Mouse (Mus musculus): Measurements from ENCODE around the gene Lrmda.

Gene Lrmda

DNA sequence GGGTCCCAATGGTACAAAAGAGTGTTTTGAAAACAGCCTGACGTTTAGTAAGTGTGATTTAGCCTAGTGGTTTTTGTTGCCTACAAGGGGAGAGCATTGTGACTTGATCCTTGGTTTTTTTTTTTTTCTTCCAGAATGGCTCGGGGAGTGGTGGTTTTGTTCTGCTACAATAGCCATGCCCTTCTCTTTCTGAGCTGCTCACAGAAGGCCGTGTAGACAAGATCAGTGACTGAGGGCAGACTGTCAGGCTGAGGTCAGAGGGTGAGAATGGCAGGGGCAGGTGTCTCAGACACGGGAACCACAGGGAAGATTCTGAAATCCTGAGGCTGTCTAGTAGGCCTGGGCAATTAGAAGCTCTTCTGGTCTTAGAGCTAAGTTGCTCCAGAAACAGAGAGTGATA is 323.8 kb downstream of the Lrmda start:
- DNase-seq, result no peak

DNA sequence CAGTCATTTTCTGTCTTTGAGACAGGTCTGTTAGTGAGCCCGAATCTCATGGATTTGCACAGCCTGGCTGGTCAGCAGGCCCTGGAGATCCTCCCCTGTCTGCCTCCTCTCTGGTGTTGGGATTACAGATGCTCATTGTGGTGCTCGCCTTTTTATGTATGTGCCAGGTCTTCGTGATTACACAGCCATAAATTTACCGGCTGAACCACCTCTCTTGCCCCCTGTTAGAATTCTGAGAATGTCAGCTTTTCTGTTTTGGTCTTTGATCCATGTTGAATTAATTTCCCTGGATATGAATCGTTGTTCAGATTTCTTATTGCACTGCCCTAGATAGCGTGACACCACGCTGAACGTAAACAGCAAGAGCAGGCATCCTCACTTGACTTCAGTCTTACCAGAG is 325.7 kb downstream of the Lrmda start:
- no peak for DNase-seq

DNA sequence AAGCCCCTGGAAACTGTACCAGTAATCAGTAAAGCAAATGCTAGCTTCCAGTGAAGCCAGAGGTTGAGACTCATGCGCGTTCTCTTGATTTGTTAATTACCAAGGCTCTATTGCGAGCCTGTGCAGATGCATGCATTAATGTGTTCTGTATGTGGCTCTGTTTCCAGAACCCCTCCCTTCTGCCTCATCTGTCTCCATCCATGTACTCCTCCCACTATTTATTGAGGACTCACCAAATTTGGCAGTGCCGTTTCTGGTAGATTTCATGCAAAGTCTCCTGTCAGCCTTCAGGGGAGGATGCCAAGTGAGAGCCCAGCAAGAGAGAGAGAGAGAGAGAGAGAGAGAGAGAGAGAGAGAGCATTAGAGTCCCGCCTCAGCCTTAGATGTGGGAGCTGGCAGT is 334.1 kb downstream of the Lrmda start:
- DNase-seq, result no peak

DNA sequence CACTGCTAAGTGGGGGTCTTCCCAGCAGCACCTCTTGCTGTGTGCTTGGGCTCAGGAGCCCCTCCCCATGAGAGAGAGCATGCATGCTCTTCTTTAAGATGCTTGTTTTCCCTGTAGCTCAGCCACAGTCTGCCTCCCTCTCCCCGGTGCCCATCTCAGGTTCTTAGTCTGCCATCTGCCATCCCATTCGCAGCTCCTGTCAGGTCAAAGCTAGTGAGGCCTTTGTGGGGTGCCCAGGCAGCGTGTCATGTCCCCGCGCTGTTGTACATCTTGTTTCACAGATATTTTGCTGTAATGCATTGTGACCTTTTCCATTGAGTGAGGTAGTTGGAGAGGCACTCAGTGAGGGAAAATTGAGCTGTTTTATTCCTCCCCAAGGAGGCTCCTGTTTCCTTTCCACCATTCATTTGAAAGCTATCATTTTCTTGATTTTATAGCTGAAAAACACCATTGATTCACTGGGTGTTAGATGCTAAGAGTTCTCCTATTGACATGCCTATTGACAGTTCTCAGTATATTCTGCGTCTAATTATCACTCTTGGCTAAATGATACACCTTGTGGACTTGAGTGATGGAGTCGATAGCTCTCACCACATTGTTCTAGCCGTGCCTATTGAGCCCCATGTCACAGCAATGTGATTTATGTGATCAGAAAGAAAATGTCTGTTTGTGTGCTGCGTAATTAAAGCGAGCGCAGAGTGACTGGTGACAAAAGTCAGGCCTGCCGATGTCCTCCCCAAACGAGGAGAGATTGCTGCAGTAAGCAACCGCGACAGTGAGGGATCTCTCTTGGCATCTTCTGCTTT is 335.5 kb downstream of the Lrmda start:
- DNase-seq, result no peak

DNA sequence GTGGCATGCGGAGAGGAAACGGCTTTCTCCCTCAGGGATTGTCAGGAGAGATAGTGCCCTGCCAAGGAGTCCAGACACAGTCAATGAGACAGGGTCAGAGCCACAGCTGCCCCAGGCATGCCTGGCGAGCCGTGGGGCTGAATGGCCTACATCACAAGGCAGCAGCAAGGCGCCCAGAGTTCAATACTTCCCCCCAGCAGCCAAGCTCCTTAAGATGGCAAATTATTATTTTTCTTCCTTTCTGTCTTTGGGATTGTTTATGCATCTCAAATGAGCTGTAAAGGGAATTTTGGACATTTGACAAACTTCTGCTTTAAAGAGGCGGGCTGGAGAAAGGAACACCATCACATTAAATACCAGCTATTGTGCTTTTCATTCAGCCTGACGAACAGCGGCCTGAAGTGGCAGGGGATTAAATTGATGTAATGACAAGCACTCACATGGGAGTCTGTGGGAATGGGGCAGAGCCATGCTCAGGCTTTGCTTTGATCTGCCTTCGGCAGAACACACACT is 338.5 kb downstream of the Lrmda start:
- no peak for DNase-seq

DNA sequence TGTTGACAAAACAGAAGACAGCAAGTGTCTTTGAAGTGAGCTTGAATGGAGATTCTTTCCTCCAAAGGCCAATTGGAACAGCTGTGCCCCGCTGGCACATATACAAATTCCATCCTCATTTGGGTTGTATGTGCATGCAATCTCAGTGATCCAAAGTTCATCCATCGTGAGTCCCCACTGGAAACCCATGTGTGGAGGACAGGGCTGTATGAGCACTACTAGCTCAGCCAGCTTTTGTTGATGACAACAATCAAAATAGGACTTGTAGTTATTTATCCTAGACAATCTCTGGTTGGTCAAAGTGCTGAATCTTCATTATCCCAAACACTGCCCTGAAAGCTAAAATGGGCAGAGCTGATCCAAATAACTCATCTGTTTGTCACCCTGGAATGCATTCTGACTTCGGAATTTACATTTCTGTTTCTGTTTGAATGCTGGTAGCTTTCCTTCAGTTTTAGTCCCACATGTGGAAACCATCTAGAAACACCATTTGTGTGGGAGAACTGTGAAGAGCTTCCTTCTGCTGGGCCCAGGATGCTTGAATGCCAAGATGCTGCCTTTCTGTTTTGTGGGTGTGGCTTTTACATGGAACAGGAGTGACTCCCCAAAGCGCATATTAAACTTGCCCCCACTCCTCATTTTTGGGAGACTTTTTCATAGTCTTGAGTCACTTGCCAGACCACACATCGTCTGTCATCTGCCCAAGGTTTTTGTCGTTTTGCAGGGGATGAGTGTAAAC is 344.7 kb downstream of the Lrmda start:
- DNase-seq, result no peak

DNA sequence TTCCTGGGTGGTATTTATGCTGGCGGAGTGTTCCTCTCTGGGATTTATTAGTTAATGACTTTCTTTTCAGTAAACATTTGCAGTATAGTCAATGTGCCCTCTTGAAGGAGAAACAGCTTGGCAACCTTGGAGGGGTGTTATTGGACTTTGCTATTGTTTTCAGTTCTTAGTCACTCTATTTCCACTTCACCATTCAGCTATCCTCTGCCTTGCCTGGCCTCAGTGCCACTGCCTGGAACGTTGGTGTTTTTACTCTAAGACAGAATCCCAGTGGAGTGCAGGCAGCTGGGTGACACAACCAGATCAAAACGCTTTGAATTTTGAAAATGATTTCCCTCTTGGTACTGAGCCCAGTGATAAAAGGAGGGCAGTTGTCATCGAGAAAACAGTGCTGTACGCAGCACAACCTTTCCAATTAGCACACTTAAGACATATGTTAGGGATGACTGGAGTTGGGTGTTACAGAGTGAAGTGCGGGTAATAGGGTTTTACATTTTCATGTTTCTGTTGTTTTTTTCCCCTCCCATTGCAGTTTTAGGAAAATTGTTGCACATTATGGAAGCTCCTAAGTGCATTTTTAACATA is 345.4 kb downstream of the Lrmda start:
- no peak for DNase-seq

DNA sequence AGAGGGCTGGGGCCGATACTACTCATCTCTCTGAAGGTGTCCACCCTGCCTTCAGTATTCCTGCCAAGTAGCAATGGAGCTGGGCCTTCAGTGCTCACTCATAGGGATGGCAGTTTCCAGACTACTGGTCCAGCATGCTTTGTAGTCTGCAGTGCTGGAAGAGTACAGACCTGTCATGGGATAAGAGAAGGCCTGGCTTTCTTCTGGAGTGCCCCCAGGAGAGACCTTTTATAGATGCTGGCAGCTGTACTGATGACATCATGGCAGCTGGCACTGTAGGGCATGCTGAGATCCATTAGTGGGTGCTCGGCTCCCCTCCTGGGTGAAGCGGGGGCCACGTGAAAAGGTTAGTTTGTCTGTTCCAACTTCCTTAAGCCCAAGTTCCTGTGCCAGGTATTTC is 348.1 kb downstream of the Lrmda start:
- no peak for DNase-seq

DNA sequence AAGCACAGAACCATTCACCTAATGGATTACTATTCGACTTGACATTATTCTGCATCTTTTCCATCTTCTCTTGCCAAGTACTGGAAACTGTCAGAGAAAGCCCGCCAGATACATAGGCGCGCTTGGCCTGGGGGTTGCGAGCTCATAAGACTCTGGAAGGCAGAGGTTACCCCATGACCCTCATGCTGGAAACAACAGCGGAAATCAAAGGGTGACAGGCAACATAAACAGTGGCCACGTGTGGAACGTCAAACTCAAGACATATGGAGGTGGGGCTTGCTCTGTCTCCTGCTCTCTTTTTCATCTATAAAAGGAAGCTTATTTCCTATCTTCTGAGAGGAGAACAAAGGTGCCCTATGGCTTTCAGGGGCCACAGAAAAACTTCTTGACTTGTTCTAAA is 351.6 kb downstream of the Lrmda start:
- no peak for DNase-seq

DNA sequence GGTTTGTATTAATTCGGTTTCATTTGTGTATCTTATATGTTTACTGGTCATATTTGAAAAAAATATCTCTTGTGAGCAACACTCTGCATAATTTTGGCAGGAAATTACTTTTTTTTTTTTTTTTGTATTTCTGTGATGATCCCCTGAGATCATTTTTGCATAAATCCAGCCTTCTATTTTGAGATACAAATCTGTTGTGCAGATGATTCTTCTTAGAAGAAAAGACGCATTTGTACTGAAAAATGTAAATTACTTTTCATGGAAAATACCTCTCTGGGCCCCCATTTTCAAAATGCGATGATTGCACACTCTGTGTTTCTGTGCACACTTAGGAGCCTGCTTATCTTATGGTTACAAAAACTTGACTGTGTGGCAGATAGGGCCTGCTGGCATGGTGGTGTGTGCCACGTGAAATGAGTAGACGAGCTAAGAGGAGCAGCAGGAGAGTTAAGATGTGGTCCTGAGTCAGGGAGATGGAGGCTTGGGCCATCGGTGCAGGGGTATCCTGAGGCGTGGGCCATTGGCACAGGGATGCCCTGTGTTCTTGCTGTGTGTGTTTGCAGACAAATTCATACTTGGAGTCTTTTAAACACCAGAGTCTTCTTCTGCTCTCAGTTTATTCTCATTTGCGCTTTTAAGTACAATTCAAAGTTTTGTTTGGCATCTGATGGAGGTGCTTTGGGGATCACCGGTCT is 353.3 kb downstream of the Lrmda start:
- DNase-seq, result no peak

DNA sequence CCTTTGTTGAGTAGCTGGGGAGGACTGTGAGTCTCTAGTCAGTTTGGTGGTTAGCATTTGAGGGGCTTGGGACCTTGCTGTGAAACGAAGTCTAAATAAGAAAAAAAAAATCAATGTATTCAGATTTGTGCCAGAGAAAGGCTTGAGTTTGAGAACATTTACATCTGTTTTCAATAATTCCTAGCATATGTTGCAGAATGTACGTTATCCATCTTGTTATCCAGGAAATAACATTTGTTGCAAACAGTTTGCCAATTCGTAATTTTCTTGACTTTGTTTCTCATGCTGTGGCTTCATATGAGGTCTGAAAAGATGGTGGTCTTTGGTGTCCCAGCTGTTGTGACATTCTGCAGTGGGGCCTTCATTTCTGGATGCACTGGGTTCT is 353.8 kb downstream of the Lrmda start:
- no peak for DNase-seq

DNA sequence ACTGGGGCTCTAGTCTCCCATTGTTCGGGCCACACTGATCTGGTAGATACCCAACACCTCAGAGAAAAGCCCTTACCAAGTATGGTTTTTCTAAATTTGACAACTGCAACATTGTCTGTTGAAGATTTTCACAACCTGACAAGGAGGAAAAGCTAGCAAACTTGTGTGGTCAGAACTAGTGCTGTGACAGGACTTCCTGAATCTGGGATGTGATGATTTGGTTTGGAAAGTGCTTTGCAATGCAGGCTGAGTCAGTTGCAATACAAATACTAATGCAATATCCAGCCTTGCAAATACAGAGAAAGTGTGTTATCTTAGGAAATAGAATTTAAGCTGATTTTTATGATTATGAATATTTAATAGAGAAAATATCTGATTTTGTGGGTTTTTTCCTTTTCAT is 357.6 kb downstream of the Lrmda start:
- no peak for DNase-seq

DNA sequence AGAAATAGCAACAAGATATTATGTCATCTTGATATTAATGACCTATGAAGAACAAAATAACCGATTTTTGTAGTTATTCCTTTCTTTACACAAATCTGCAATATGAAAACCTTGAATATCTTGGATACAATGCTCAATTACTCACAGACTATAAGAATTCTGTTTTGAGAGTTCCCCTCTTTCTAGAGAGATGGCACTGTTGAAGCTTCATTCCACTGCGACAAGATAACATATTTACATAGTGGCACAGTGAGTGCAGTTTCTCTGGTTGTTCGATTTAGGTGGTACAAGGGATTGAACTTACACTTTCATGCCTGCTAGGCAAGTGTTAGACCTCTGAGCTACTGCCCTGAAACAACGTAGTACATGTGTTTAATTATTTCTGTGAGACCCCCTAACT is 362.6 kb downstream of the Lrmda start:
- DNase-seq, result no peak

DNA sequence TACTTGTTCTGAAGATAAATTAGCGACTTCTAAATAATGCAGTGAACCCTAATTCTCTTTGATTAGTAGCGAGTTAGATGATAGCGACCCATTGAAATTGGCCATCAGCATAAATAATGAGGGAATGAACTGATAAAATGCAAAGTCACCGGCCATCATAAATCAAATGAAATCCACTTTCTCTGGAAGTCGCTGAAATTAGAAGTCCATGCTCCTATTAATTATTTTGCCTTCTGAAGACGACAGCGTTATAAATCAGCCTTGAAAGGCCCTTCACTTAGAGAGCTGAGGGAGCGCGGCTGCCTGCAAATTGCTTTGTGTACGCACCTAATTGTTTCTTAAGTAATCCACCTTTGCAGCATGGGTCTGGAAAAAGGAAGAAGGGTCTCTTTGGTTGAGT is 374.1 kb downstream of the Lrmda start:
- no peak for DNase-seq

DNA sequence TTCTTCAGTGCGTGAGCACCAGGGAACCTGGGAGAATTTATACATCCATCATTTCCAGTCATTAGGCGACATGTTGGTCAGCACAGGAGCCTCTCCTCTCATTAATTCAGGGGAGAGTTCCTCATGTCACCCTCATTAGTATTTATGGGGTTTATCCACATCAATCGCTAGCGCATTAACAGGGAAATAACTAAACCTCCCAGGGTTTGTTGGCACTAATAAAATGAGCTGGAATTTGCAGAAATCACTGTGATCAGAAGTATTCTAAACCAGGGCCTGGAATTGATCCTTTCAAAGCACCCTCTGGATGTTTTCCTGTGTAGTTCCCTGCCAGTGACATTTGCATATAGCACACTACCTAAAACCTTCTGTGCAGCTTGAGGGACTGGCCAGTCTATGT is 382.9 kb downstream of the Lrmda start:
- DNase-seq, result no peak

DNA sequence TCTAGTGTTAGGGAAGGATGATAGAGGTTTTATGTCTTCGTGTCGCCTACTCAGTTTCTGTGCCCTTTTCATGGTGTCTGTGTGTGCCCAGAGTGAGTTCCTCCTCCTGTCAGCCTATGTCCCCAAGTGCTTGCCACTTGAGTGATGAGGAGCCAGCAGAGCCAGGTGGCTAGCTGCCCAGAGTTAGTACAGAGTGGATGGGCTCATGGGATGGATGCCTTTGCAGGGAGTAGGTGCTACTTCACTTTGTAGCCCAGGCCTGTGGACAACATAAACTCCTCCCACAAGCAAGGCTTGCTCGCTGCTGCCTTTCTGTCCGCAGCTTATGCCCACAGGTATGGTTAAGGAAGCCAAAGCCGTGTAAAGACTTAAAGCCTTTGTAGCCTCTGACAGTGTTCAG is 387.1 kb downstream of the Lrmda start:
- no peak for DNase-seq

DNA sequence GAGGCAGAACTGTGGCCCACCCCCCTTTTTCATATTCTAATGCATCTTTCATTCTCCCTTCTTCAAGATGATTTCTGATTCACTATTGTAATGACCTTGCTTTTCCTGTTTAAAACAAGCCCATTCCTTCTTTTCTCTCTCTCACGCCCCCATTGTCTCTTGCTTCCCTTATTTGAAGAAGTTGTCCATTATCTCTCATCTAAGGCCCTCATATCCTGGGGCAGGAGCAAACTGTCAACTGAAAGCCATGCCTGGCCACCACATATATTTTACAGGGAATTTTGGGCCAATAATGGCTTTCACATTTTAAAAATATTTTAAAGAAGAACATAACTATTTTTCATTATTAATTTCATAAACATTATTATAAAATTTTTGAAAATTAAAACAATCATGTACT is 391.3 kb downstream of the Lrmda start:
- no peak for DNase-seq

DNA sequence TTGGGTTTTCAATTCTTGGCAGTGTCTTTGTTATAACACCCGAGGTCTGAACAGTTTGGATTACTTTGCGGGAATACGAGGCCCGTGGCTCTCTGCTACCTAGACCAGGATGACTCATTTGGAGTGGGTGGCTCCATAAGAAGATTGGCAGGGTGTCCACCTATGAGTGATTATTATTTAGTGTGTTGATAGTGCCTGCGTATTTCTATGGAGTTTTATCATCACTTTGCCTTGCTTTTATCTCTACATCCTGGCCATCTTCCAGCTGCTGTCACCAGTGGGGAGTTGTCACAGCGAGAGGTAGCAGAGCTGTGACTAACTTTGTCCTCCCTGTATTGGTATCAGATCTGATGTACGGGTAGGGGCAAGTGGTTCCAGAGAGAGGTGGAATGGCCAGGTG is 393.7 kb downstream of the Lrmda start:
- no peak for DNase-seq

DNA sequence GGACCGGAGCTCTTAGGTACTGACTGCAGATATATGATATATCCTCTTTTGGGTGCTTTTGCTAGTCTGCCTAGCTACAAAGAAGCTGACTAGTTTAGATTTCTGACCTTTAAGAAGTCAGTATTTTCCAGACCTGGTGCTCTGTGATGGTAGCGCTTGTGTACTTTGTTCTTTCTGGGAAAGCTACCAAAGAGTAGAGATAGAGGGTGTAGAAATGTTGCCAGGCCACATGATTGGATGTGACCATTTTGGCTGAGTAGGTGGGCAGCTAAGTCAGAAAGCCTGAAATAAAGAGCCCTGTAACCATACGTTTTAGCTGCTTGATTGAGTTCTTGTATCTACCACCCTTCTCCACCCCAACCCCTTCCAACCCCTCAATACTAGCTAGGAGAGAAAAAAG is 398.2 kb downstream of the Lrmda start:
- DNase-seq, result no peak

DNA sequence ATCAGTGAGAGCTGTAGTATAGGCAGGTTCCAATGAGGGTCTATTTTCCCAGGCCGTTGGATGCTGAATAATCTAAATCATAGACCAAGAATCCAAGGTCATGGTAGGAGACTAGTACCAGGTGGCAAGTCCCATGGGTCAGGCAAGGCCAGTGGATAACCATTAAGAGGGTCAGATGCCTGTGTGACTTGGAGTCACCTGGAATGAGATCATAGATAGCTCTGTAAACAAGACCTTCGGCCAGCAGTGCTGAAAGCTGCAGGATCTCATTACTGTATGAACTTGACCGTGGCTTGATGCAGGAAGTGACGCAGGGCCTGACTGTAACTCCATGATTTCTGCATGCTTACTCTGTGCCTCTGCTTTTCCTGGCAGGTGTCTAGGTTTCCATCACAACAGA is 402.2 kb downstream of the Lrmda start:
- DNase-seq, result no peak

DNA sequence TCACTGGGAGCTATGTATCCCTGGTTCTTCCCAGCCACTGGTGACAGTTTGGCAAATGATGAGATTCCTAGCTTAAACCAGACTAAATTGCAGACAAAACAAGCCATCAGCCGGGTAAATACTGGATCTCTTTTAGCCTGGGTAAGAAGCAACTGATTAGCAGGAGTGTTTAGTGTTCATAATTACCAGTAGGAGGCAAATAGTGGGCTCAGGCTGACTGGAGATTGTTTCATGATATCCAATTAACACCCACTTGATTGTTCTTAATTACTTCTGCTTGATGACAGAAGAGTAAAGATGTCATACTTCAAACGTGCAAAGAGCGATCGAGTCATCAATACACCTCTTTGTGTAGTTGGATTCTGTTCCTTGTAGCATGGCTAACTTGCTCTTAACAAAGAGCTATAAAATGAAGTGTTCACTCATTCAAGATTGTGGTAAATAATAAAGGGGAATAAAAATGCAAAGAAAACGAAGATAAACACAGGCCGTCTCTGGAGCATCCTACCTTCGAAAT is 405.6 kb downstream of the Lrmda start:
- no peak for DNase-seq

DNA sequence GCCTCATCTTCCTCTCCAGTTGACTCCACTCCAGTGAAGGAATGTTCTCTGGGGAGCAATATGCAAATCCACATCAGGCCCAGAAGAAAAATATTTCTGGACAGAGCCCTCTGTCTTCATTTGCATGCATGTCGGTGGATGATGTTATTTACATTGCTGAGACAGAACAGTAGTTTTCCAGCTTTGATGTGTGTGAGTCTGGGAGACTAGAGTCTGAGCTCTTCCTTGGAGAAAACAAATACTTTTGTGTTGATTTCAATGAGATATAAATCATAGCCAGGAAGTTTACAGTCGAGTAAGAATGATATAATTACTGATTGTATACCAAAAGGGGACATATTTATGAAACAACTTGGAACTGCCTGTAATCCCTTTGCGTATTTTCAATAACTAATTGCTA is 415.9 kb downstream of the Lrmda start:
- DNase-seq, result no peak

DNA sequence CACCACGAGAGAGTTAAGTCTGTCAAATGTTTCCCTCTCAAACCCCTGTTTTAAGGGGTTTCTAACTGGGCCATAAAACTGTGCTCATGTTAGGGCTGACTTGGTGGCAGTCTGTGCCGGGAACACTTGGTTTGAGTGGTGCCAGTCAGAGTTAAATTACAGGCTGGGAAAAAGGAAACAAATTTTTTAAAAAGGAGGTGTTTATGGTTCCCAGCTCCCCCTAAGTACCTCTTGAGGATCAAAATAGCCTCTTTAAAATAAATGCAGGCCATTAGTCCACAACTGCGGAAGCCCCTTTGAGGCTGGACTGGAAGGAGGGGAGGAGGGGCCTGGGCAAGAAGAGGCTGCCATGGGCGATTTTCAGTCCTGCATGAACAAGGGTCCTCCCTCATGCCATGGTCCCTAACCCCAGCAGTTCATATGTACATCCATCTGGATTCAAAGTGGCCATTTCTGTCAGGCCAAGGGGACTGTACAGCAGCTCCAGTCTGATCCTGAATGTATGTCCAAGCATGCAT is 416.4 kb downstream of the Lrmda start:
- DNase-seq, result no peak

Data from B cell, adult 2 months (primary cell).